18 mouse cellular contexts compared by ENCODE assay signal in genomic region chr11:50620926-50621325, GRCm38 (mm10). TPM values are rescaled to one million over a fixed set of nuclear protein-coding genes. Genes with fewer than 3 reads are reported as not detected.
A peak's percentile ranks its signal among the peaks of the same experiment; 100 is the strongest.
DNase-seq lines count a peak whose midpoint lies in the region; ATAC-seq and TF ChIP-seq lines count a peak whose summit lies in the region.
"Had no signal": no experiment of that assay in that cellular context is flagged by ENCODE, and none has a peak within 500 bp of the region (broad histone marks: within the 10 kb centered on the region; RNA-seq: fewer than 3 reads in every experiment).

No protein-coding gene starts in this region.

- no peak for ATAC-seq in heart, embryonic 15.5 days (replicated peaks; ENCODE audit: insufficient number of reproducible peaks, insufficient read depth, low FRiP score, low read depth)
- no peak for ATAC-seq in lung, embryonic 14.5 days (ENCODE audit: insufficient read depth)
- no peak for ATAC-seq in intestine, embryonic 16.5 days
- no peak for ATAC-seq in stomach, postnatal 0 days (ENCODE audit: low FRiP score, low TSS enrichment)

- peaks cover 7% of the 10 kb centered on the region; the same call in 1 of the 2 replicates for H3K27me3 ChIP-seq in heart, embryonic 15.5 days
- H3K27me3 ChIP-seq in lung, embryonic 14.5 days (ENCODE audit: insufficient read depth, low read length): no peaks in the 10 kb centered on the region
- H3K27me3 ChIP-seq in intestine, embryonic 16.5 days (replicated peaks; ENCODE audit: control insufficient read depth, insufficient read depth, low read length): no peaks in the 10 kb centered on the region
- no peaks in the 10 kb centered on the region for H3K27me3 ChIP-seq in stomach, postnatal 0 days (ENCODE audit: control insufficient read depth, insufficient read depth, low read length)
- H3K27me3 ChIP-seq: forebrain, embryonic 12.5 days; hindbrain, embryonic 15.5 days had no signal

- TF ChIP-seq EP300 in stomach, postnatal 0 days (optimal IDR thresholded peaks at IDR 0.05): no peak

- no peaks in the 10 kb centered on the region for H3K36me3 ChIP-seq in heart, embryonic 15.5 days
- no peaks in the 10 kb centered on the region for H3K36me3 ChIP-seq in lung, embryonic 14.5 days (ENCODE audit: insufficient read depth)
- no peaks in the 10 kb centered on the region for H3K36me3 ChIP-seq in intestine, embryonic 16.5 days (ENCODE audit: control insufficient read depth, insufficient read depth, low read length)
- no peaks in the 10 kb centered on the region for H3K36me3 ChIP-seq in stomach, postnatal 0 days (ENCODE audit: control insufficient read depth, insufficient read depth, low read length)
- H3K36me3 ChIP-seq: forebrain, embryonic 12.5 days; G1E; hindbrain, embryonic 15.5 days had no signal

- H3K27ac ChIP-seq in heart, embryonic 15.5 days: peak overlapping the region; percentile 72; the same call in 1 of the 2 replicates
- H3K27ac ChIP-seq in lung, embryonic 14.5 days (ENCODE audit: low read depth): peak overlapping the region; percentile 78
- peak overlapping the region; percentile 59 for H3K27ac ChIP-seq in intestine, embryonic 16.5 days (ENCODE audit: low read length)
- H3K27ac ChIP-seq in stomach, postnatal 0 days (replicated peaks): peak overlapping the region; percentile 84
- H3K27ac ChIP-seq: forebrain, embryonic 12.5 days; hindbrain, embryonic 15.5 days had no signal

- 70% methylated on average over 4 of the region's 4 CpGs for WGBS in heart, embryonic 15.5 days
- 57% methylated on average over 4 of the region's 4 CpGs for WGBS in lung, embryonic 14.5 days
- 65% methylated on average over 4 of the region's 4 CpGs for WGBS in intestine, embryonic 16.5 days
- WGBS in stomach, postnatal 0 days: 47% methylated on average over 4 of the region's 4 CpGs

- no peak overlapping the region for H3K9ac ChIP-seq in heart, embryonic 15.5 days
- no peak overlapping the region for H3K9ac ChIP-seq in lung, embryonic 14.5 days
- H3K9ac ChIP-seq in intestine, embryonic 16.5 days (ENCODE audit: low read depth, low read length): no peak overlapping the region
- no peak overlapping the region for H3K9ac ChIP-seq in stomach, postnatal 0 days (ENCODE audit: low read length)
- H3K9ac ChIP-seq: forebrain, embryonic 12.5 days; hindbrain, embryonic 15.5 days had no signal

- H3K4me2 ChIP-seq in heart, embryonic 15.5 days: no peak overlapping the region
- no peak overlapping the region for H3K4me2 ChIP-seq in lung, embryonic 14.5 days
- no peak overlapping the region for H3K4me2 ChIP-seq in intestine, embryonic 16.5 days (ENCODE audit: low read depth, low read length)
- H3K4me2 ChIP-seq in stomach, postnatal 0 days (replicated peaks; ENCODE audit: low read depth): no peak overlapping the region
- H3K4me2 ChIP-seq: forebrain, embryonic 12.5 days; hindbrain, embryonic 15.5 days had no signal

- H3K9me3 ChIP-seq in heart, embryonic 15.5 days (replicated peaks): no peaks in the 10 kb centered on the region
- no peaks in the 10 kb centered on the region for H3K9me3 ChIP-seq in lung, embryonic 14.5 days (ENCODE audit: low read depth, low read length)
- H3K9me3 ChIP-seq in intestine, embryonic 16.5 days (ENCODE audit: control insufficient read depth, low read length): no peaks in the 10 kb centered on the region
- no peaks in the 10 kb centered on the region for H3K9me3 ChIP-seq in stomach, postnatal 0 days (ENCODE audit: control insufficient read depth, low read length)
- H3K9me3 ChIP-seq: forebrain, embryonic 12.5 days; hindbrain, embryonic 15.5 days had no signal

- no peak for DNase-seq in heart, adult 9 months (ENCODE audit: low spot score in 2 of 2)
- DNase-seq in lung, embryonic 14.5 days: no peak
- DNase-seq in lung, postnatal 25 days (ENCODE audit: low spot score): no peak
- no peak for DNase-seq in stomach, postnatal 0 days (ENCODE audit: low spot score)
- no peak for DNase-seq in gastrocnemius, adult 18-20 months (ENCODE audit: low spot score)
- DNase-seq: adrenal gland, adult 8-10 months; B cell, adult 2 months; cerebellum, adult 11-12 months; cerebellum, postnatal 10 days; kidney, adult 11 months; left cerebral cortex, postnatal 4 days had no signal

- H3K4me1 ChIP-seq in heart, embryonic 15.5 days (replicated peaks): peaks cover 25% of the 10 kb centered on the region
- H3K4me1 ChIP-seq in lung, embryonic 14.5 days (ENCODE audit: insufficient read depth): peaks cover 33% of the 10 kb centered on the region
- H3K4me1 ChIP-seq in intestine, embryonic 16.5 days (ENCODE audit: control insufficient read depth, insufficient read depth, low read length): peaks cover 25% of the 10 kb centered on the region; the same call in 1 of the 2 replicates
- no peaks in the 10 kb centered on the region for H3K4me1 ChIP-seq in stomach, postnatal 0 days (replicated peaks; ENCODE audit: control insufficient read depth, insufficient read depth)

- TF ChIP-seq CTCF in lung, embryonic 14.5 days (IDR thresholded peaks at IDR 0.05; ENCODE audit: low read depth): no peak
- TF ChIP-seq CTCF in stomach, postnatal 0 days (IDR thresholded peaks at IDR 0.05; ENCODE audit: low read depth): no peak

- no peak overlapping the region for H3K4me3 ChIP-seq in heart, embryonic 15.5 days
- no peak overlapping the region for H3K4me3 ChIP-seq in lung, embryonic 14.5 days (ENCODE audit: low read depth, low read length)
- H3K4me3 ChIP-seq in intestine, embryonic 16.5 days (ENCODE audit: low read length): no peak overlapping the region
- H3K4me3 ChIP-seq in stomach, postnatal 0 days (ENCODE audit: low read depth, low read length): no peak overlapping the region
- H3K4me3 ChIP-seq: erythroblast, embryonic 14.5 days; forebrain, embryonic 12.5 days; hindbrain, embryonic 15.5 days had no signal

RNA-seq across cellular contexts. Expression of gene Adamts2, which starts 19.0 kb away (rescaled TPM):
- polyA plus RNA-seq in heart, embryonic 15.5 days (2015; fragmentation: Nextera tagmentation; extraction: Ambion mirVana): 9.7 and 14.7 TPM in 2 replicates
- polyA plus RNA-seq in lung, embryonic 14.5 days (2014; fragmentation: Nextera tagmentation; extraction: Ambion mirVana): 9.5 and 10.9 TPM in 2 replicates
- polyA plus RNA-seq in intestine, embryonic 16.5 days (2015; fragmentation: Nextera tagmentation; extraction: Ambion mirVana): 6.5 and 7.8 TPM in 2 replicates
- 10.3 and 12.2 TPM in 2 replicates for polyA plus RNA-seq in stomach, postnatal 0 days (2015; fragmentation: Nextera tagmentation; extraction: Ambion mirVana)
- 1 to 10 TPM; 4.8 to 5.6 TPM for total RNA-seq in gastrocnemius, adult 18-20 months (2021)
- total RNA-seq: CH12.LX had no signal
- polyA plus RNA-seq: erythroblast, embryonic 14.5 days; G1E had no signal
